ENCODE assay signal across 12 mouse cellular contexts in genomic region chr7:80893753-80894129, GRCm38 (mm10). TPM values are rescaled to one million over a fixed set of nuclear protein-coding genes. Genes with fewer than 3 reads are reported as not detected.
DNase-seq lines count a peak whose midpoint lies in the region; ATAC-seq and TF ChIP-seq lines count a peak whose summit lies in the region.
"Had no signal": no experiment of that assay in that cellular context is flagged by ENCODE, and none has a peak within 500 bp of the region (broad histone marks: within the 10 kb centered on the region; RNA-seq: fewer than 3 reads in every experiment).

No protein-coding gene starts in this region.

- no peak overlapping the region for H3K9ac ChIP-seq in lung, embryonic 16.5 days (ENCODE audit: low read length)
- H3K9ac ChIP-seq in forebrain, embryonic 16.5 days (replicated peaks; ENCODE audit: low read depth, low read length), result no peak overlapping the region
- H3K9ac ChIP-seq: midbrain, embryonic 12.5 days had no signal

- peak overlapping the region; percentile 70 for H3K27ac ChIP-seq in gastrocnemius, adult 2 months
- H3K27ac ChIP-seq in lung, embryonic 16.5 days (ENCODE audit: low read length), result 0 out of 2 replicates have a peak overlapping the region, but pooled peaks have one; percentile 28
- H3K27ac ChIP-seq in forebrain, embryonic 16.5 days (ENCODE audit: low read length), result peak overlapping the region; percentile 39
- H3K27ac ChIP-seq: hindbrain, embryonic 10.5 days; midbrain, embryonic 12.5 days had no signal

- intact Hi-C loops in gastrocnemius, adult 2 months (cut with DNase I), result no loop called here

- H3K27me3 ChIP-seq in lung, embryonic 16.5 days (ENCODE audit: control insufficient read depth, insufficient read depth, low read depth, low read length), result no peaks in the 10 kb centered on the region
- no peaks in the 10 kb centered on the region for H3K27me3 ChIP-seq in forebrain, embryonic 16.5 days (replicated peaks; ENCODE audit: control insufficient read depth, insufficient read depth, low read length)
- H3K27me3 ChIP-seq: midbrain, embryonic 12.5 days had no signal

- ATAC-seq in lung, embryonic 16.5 days (ENCODE audit: low read depth), result peak; percentile 48
- no peak for ATAC-seq in forebrain, embryonic 16.5 days
- no peak for ATAC-seq in megakaryocyte-erythroid progenitor cell, adult 5-6 weeks (replicated peaks; ENCODE audit: low FRiP score, low TSS enrichment, poor library complexity, severe bottlenecking)

- no peak for DNase-seq in gastrocnemius, adult 2 months
- DNase-seq in gastrocnemius, postnatal 10 days, result no peak
- DNase-seq in lung, adult 18-20 months, result no peak
- DNase-seq in lung, postnatal 10 days, result peak; percentile 43
- DNase-seq in layer of hippocampus, adult 9-10 months (ENCODE audit: low spot score), result no peak
- DNase-seq: thymus, postnatal 36 days had no signal

- no peaks in the 10 kb centered on the region for H3K9me3 ChIP-seq in lung, embryonic 16.5 days (ENCODE audit: control insufficient read depth, low read length)
- H3K9me3 ChIP-seq in forebrain, embryonic 16.5 days (ENCODE audit: control insufficient read depth, low read length), result no peaks in the 10 kb centered on the region
- H3K9me3 ChIP-seq: hindbrain, embryonic 10.5 days; midbrain, embryonic 12.5 days had no signal

- WGBS in lung, embryonic 16.5 days, result 62% methylated on average over 6 of the region's 6 CpGs
- 80% methylated on average over 6 of the region's 6 CpGs for WGBS in forebrain, embryonic 16.5 days

- no peak overlapping the region for H3K4me2 ChIP-seq in lung, embryonic 16.5 days (ENCODE audit: low read depth, low read length)
- no peak overlapping the region for H3K4me2 ChIP-seq in forebrain, embryonic 16.5 days (ENCODE audit: low read length)
- H3K4me2 ChIP-seq: midbrain, embryonic 12.5 days had no signal

- no peak overlapping the region for H3K4me3 ChIP-seq in gastrocnemius, adult 2 months
- H3K4me3 ChIP-seq in lung, embryonic 16.5 days (ENCODE audit: low read length), result no peak overlapping the region
- H3K4me3 ChIP-seq in forebrain, embryonic 16.5 days (replicated peaks; ENCODE audit: low read length), result no peak overlapping the region
- H3K4me3 ChIP-seq: hindbrain, embryonic 10.5 days; midbrain, embryonic 12.5 days had no signal

- peaks cover 34% of the 10 kb centered on the region for H3K36me3 ChIP-seq in lung, embryonic 16.5 days (ENCODE audit: control insufficient read depth, insufficient read depth, low read length)
- peaks cover 27% of the 10 kb centered on the region for H3K36me3 ChIP-seq in forebrain, embryonic 16.5 days (ENCODE audit: control insufficient read depth, insufficient read depth)

- no peak for TF ChIP-seq CTCF in gastrocnemius, adult 2 months (IDR thresholded peaks at IDR 0.05)

- H3K4me1 ChIP-seq in lung, embryonic 16.5 days (replicated peaks; ENCODE audit: control insufficient read depth, insufficient read depth, low read length), result peaks cover 4% of the 10 kb centered on the region; the same call in 1 of the 2 replicates
- peaks cover 10% of the 10 kb centered on the region for H3K4me1 ChIP-seq in forebrain, embryonic 16.5 days (replicated peaks; ENCODE audit: control insufficient read depth, insufficient read depth, low read length)

RNA-seq across cellular contexts. Expression of gene Wdr73, which starts 7.3 kb away (rescaled TPM):
- total RNA-seq in gastrocnemius, adult 2 months (2021), result 1 to 10 TPM; 2.9 to 3.7 TPM
- total RNA-seq in gastrocnemius, postnatal 10 days (2021), result 1 to 10 TPM; 5.4 to 6.8 TPM
- polyA plus RNA-seq in lung, embryonic 16.5 days (2015; fragmentation: Nextera tagmentation; extraction: Ambion mirVana), result 32.2 and 35.5 TPM in 2 replicates
- polyA plus RNA-seq in forebrain, embryonic 16.5 days (2015; fragmentation: Nextera tagmentation; extraction: Ambion mirVana), result 44.4 and 46.3 TPM in 2 replicates
- 28.3 and 41.5 TPM in 2 replicates for total RNA-seq in megakaryocyte-erythroid progenitor cell, adult 5-6 weeks (2014; fragmentation: Nextera tagmentation)
- total RNA-seq in megakaryocyte-erythroid progenitor cell, adult 5-6 weeks (2017), result 28.8 and 53.1 TPM in 2 replicates

RNA-seq across cellular contexts. Expression of gene Nmb, which starts 11.1 kb away (rescaled TPM):
- total RNA-seq in gastrocnemius, adult 2 months (2021), result 1 to 10 TPM; 3.6 to 4.0 TPM
- 1 to 10 TPM; 2.1 to 2.4 TPM for total RNA-seq in gastrocnemius, postnatal 10 days (2021)
- 9.7 and 9.9 TPM in 2 replicates for polyA plus RNA-seq in lung, embryonic 16.5 days (2015; fragmentation: Nextera tagmentation; extraction: Ambion mirVana)
- polyA plus RNA-seq in forebrain, embryonic 16.5 days (2015; fragmentation: Nextera tagmentation; extraction: Ambion mirVana), result 5.0 and 5.7 TPM in 2 replicates
- total RNA-seq in megakaryocyte-erythroid progenitor cell, adult 5-6 weeks (2014; fragmentation: Nextera tagmentation), result 3.6 TPM in 1 of 2 replicates, not detected in the other
- not detected in 2 replicates for total RNA-seq in megakaryocyte-erythroid progenitor cell, adult 5-6 weeks (2017)
- total RNA-seq: common myeloid progenitor, adult 5-6 weeks had no signal

RNA-seq across cellular contexts. Expression of gene Zscan2, which starts 33.0 kb away (rescaled TPM):
- total RNA-seq in gastrocnemius, adult 2 months (2021), result 1 to 10 TPM; 1.3 to 1.7 TPM
- total RNA-seq in gastrocnemius, postnatal 10 days (2021), result 1 to 10 TPM; 2.3 to 2.5 TPM
- 1.9 and 2.3 TPM in 2 replicates for polyA plus RNA-seq in lung, embryonic 16.5 days (2015; fragmentation: Nextera tagmentation; extraction: Ambion mirVana)
- polyA plus RNA-seq in forebrain, embryonic 16.5 days (2015; fragmentation: Nextera tagmentation; extraction: Ambion mirVana), result 5.7 and 5.9 TPM in 2 replicates
- total RNA-seq in megakaryocyte-erythroid progenitor cell, adult 5-6 weeks (2014; fragmentation: Nextera tagmentation), result 5.0 and 5.4 TPM in 2 replicates
- 2.3 and 12.5 TPM in 2 replicates for total RNA-seq in megakaryocyte-erythroid progenitor cell, adult 5-6 weeks (2017)

RNA-seq across cellular contexts. Expression of gene Sec11a, which starts 53.8 kb away (rescaled TPM):
- total RNA-seq in gastrocnemius, adult 2 months (2021), result 10 to 100 TPM; 21.4 to 31.5 TPM
- total RNA-seq in gastrocnemius, postnatal 10 days (2021), result 10 to 100 TPM; 50.6 to 55.3 TPM
- 195 and 215 TPM in 2 replicates for polyA plus RNA-seq in lung, embryonic 16.5 days (2015; fragmentation: Nextera tagmentation; extraction: Ambion mirVana)
- polyA plus RNA-seq in forebrain, embryonic 16.5 days (2015; fragmentation: Nextera tagmentation; extraction: Ambion mirVana), result 146 and 153 TPM in 2 replicates
- 109 and 150 TPM in 2 replicates for total RNA-seq in megakaryocyte-erythroid progenitor cell, adult 5-6 weeks (2014; fragmentation: Nextera tagmentation)
- 393 and 493 TPM in 2 replicates for total RNA-seq in megakaryocyte-erythroid progenitor cell, adult 5-6 weeks (2017)
